ENCODE assay signal across 29 mouse cellular contexts in the genomic region with DNA sequence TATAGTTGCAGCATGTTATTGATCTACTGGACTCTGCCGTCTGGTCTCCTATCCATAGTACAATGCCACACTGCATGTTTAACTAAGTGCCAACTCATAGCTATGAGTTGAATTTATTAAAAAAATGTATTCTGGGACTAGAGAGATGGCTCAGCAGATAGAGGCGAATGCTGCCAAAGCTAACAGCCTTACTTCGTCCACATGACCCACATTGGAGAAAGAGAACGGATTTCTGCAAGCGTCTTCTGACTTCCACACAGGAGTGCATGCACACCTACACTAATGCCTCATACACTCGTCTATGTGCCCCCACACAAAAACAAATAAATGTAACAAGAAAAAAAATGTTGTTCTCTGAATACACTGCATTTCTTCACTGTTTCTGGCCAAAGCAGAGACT.
A peak's percentile ranks its signal among the peaks of the same experiment; 100 is the strongest.
DNase-seq lines count a peak whose midpoint lies in the region; ATAC-seq and TF ChIP-seq lines count a peak whose summit lies in the region.
"Had no signal": no experiment of that assay in that cellular context is flagged by ENCODE, and none has a peak within 500 bp of the region (broad histone marks: within the 10 kb centered on the region; RNA-seq: fewer than 3 reads in every experiment).

No protein-coding gene starts in this region.

- no peaks in the 10 kb centered on the region for H3K4me1 ChIP-seq in midbrain, postnatal 0 days (ENCODE audit: insufficient read depth, low read length)
- H3K4me1 ChIP-seq: forebrain, embryonic 12.5 days; forebrain, embryonic 15.5 days; hindbrain, embryonic 13.5 days; intestine, embryonic 15.5 days had no signal

- H3K36me3 ChIP-seq in midbrain, postnatal 0 days (ENCODE audit: insufficient read depth, low read length): no peaks in the 10 kb centered on the region
- H3K36me3 ChIP-seq: embryonic facial prominence, embryonic 10.5 days; embryonic facial prominence, embryonic 13.5 days; forebrain, embryonic 12.5 days; forebrain, embryonic 15.5 days; heart, embryonic 12.5 days; heart, embryonic 15.5 days; hindbrain, embryonic 10.5 days; hindbrain, embryonic 13.5 days; intestine, embryonic 15.5 days had no signal

- H3K27ac ChIP-seq in midbrain, postnatal 0 days (ENCODE audit: low read depth, low read length): no peak overlapping the region
- H3K27ac ChIP-seq: embryonic facial prominence, embryonic 10.5 days; embryonic facial prominence, embryonic 13.5 days; forebrain, embryonic 12.5 days; forebrain, embryonic 15.5 days; gastrocnemius, adult 2 months; heart, embryonic 15.5 days; hindbrain, embryonic 10.5 days; hindbrain, embryonic 13.5 days; intestine, embryonic 15.5 days had no signal

- no peak overlapping the region for H3K4me3 ChIP-seq in midbrain, postnatal 0 days (ENCODE audit: low read depth, low read length)
- H3K4me3 ChIP-seq: embryonic facial prominence, embryonic 10.5 days; embryonic facial prominence, embryonic 13.5 days; erythroblast, embryonic 14.5 days; forebrain, embryonic 12.5 days; forebrain, embryonic 15.5 days; gastrocnemius, adult 2 months; heart, embryonic 12.5 days; heart, embryonic 15.5 days; hindbrain, embryonic 10.5 days; hindbrain, embryonic 13.5 days; intestine, embryonic 15.5 days had no signal

- peak; percentile 11 for DNase-seq in cerebellum, adult 11 months
- no peak for DNase-seq in cerebellum, postnatal 4 days (ENCODE audit: low spot score in 2 of 2)
- peak; percentile 26 for DNase-seq in right cerebral cortex, adult 18-20 months
- no peak for DNase-seq in right cerebral cortex, postnatal 36 days (ENCODE audit: low spot score in 2 of 2)
- peak; percentile 56 for DNase-seq in cerebellum, adult 9-10 months
- DNase-seq in midbrain, postnatal 0 days (ENCODE audit: low spot score): no peak
- no peak for DNase-seq in B cell, adult 2 months
- DNase-seq: adrenal gland, adult 8-10 months; adrenal gland, postnatal 36 days; embryo, embryonic 11 days; gastrocnemius, adult 2 months; gastrocnemius, postnatal 14 days; heart, adult 18-20 months; heart, postnatal 10 days; heart, postnatal 36 days; kidney, adult 11 months; kidney, adult 8-10 months had no signal

- H3K4me2 ChIP-seq in midbrain, postnatal 0 days (ENCODE audit: low read depth, low read length, poor library complexity, severe bottlenecking): no peak overlapping the region
- H3K4me2 ChIP-seq: embryonic facial prominence, embryonic 13.5 days; forebrain, embryonic 12.5 days; forebrain, embryonic 15.5 days; heart, embryonic 12.5 days; heart, embryonic 15.5 days; hindbrain, embryonic 13.5 days; intestine, embryonic 15.5 days had no signal

- TF ChIP-seq CTCF in midbrain, postnatal 0 days (IDR thresholded peaks at IDR 0.05): no peak

- no peaks in the 10 kb centered on the region for H3K9me3 ChIP-seq in midbrain, postnatal 0 days (ENCODE audit: low read length)
- H3K9me3 ChIP-seq: embryonic facial prominence, embryonic 10.5 days; embryonic facial prominence, embryonic 13.5 days; forebrain, embryonic 12.5 days; forebrain, embryonic 15.5 days; heart, embryonic 12.5 days; heart, embryonic 15.5 days; hindbrain, embryonic 10.5 days; hindbrain, embryonic 13.5 days; intestine, embryonic 15.5 days had no signal

- H3K9ac ChIP-seq in midbrain, postnatal 0 days (replicated peaks; ENCODE audit: low read length, poor library complexity, severe bottlenecking): no peak overlapping the region
- H3K9ac ChIP-seq: embryonic facial prominence, embryonic 13.5 days; forebrain, embryonic 12.5 days; forebrain, embryonic 15.5 days; heart, embryonic 12.5 days; heart, embryonic 15.5 days; hindbrain, embryonic 13.5 days; intestine, embryonic 15.5 days had no signal

- no peak for ATAC-seq in midbrain, postnatal 0 days (ENCODE audit: low FRiP score)
- ATAC-seq: CD4-positive, CD25-positive, alpha-beta regulatory T cell, adult 4 months; forebrain, embryonic 15.5 days; hindbrain, embryonic 16.5 days; intestine, embryonic 15.5 days had no signal

- no peaks in the 10 kb centered on the region for H3K27me3 ChIP-seq in midbrain, postnatal 0 days (ENCODE audit: insufficient read depth, low read length)
- H3K27me3 ChIP-seq: embryonic facial prominence, embryonic 13.5 days; forebrain, embryonic 12.5 days; forebrain, embryonic 15.5 days; heart, embryonic 12.5 days; heart, embryonic 15.5 days; hindbrain, embryonic 13.5 days; intestine, embryonic 15.5 days had no signal

- 81% methylated on average over 6 of the region's 6 CpGs for WGBS in midbrain, postnatal 0 days

Comparison
In these comparisons a context has a peak if more than half of its experiments do, and no peak if none do; other contexts are left out.
1. DNase-seq: peak in cerebellum, adult 11 months (single experiment), right cerebral cortex, adult 18-20 months (single experiment) and cerebellum, adult 9-10 months (single experiment); none in cerebellum, postnatal 4 days (0 of 2), right cerebral cortex, postnatal 36 days (0 of 2), midbrain, postnatal 0 days (single experiment) and B cell, adult 2 months (0 of 2).